Mouse (Mus musculus) heart, postnatal 4 days (tissue): ENCODE results near the gene Olfr871. TPM values are rescaled to one million over a fixed set of nuclear protein-coding genes. Genes with fewer than 3 reads are reported as not detected.
"Not testable (repeated sequence)": the region's sequence is repeated elsewhere in the genome, so short reads cannot be mapped to it uniquely, and the experiment has no call there.

Experiments
- DNase-seq: peaks from one replicate; pipeline ENCODE4 v3.0.0; 2021
- total RNA-seq, 2 experiments: library from RNA; stranded (reverse); gene quantifications; 2 replicates each; pipeline ENCODE4 v1.2.3; 2021

Olfr871 gene
- total RNA-seq, result not detected

DNA sequence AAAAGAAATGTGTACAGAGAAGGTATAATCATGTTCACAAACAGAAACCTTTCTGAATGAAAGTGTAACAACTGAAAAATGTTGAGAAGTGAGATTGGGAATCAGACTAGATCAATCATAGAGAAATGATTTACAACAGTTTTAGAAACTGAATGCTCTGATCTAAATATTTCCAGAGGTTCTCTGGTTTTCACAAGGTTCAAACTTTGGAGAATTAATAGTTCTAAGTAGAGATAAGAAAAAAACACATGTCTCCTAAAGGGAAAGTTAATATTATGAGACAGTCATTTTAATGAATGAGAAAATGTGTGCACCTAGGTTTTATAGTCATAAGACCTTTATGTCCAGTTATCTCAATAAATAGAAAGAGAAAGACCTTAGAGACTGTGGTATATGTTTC is at the start of gene Olfr871:
Gene Olfr871, plus strand, starts transcription at position 301 of the 400 bp plus-strand sequence.
- no peak for DNase-seq

- DNase-seq, result no peak
Observed at GRCm38 (mm10) chr9:20173957-20174356, 38.0 kb upstream of the Olfr871 start, which contains the start of gene Olfr870. TSS of gene Olfr870 (minus strand) at chr9:20174057.

DNA sequence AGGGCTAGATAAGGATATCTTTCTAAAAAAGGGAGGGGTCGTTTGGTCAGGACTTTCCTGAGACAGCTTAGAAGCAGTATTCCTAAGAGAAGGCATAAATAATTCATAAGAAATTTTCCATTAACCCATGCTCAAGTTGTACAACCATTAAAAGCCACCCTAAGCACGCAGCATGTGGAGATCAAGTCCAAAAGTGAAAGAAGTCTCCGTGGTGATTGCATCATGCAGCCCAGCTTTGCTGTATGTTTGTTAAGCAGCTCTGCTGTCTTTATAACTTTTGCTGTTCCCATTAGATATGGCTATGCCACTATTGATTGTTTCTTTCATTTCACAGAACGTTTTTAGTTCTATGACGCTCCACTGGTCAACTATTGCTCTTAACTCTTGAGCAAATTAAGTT is 32.5 kb upstream of the Olfr871 start:
- no peak for DNase-seq

- no peak for DNase-seq
Observed at GRCm38 (mm10) chr9:20202131-20202530, 9.9 kb upstream of the Olfr871 start.

DNA sequence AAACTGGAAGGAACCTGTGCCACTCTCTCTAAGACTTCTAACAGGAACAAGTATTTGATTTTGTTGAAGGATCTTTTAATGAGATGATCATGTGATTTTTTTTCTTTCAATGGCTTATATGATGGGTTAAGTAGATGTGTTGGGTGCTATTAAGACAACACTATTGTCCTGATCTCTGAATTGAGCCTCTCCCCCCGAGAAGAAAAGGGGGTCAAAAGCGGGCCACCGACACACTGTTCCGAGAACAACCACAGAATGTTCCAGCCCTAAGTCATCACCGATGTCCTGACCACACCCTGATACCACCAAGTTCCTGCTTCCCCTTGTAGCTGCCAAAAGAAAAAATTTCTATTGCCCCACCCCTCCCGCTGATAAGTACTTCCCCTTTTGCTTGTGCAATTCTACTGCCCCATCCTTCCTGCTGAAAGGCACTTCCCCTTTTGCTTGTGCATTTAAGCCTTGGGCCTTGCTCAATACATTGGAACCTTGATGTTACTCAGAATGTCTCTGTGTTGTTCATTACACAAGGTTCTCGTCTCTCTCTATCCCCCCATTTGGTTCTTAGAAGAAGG is 8.5 kb upstream of the Olfr871 start:
- not testable (repeated sequence) for DNase-seq

- no peak for DNase-seq
Observed at GRCm38 (mm10) chr9:20210812-20211211, 1.2 kb upstream of the Olfr871 start.

DNA sequence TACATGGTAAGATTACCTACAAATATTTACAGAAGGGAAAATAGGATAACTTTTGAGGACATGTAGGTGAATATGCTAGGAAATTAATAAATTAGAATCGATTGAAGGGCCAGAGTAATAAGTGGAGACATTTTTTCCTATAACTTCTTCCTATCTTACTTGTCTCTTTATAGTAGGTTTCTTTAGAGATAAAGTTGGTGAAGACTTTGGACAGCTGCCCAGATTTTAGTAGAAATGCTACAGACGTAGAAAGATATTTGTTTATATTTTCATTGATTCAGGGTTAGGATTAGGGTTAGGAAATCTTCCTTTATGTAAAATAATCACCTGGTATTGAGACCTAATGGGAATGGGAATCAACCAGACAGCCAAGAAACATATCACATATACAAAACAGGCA is 530 bp upstream of the Olfr871 start:
- DNase-seq, result no peak

GRCm38 (mm10) chr9:20236819-20237218 is 24.8 kb downstream of the Olfr871 start, which contains the start of gene Olfr872:
TSS of gene Olfr872 (plus strand) at chr9:20237119.
- no peak for DNase-seq

DNA sequence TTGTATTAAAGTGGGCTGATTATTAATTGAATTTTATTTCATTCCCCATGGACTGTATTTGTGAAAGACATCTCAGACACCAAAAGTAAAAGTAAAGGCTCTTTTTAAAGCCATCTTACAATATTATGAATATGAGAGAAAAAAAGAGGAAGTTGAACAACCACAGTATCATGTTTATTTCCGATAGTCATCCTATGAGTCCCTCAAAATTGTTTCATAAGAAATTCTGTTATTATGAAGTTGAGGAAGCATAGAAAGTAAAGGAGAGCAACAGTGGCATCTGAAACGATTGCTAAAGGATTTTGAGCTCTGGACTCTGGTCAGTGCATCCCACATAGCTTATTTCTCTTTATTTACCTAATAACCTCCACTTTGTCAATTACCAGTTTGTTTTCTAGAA is 25.4 kb downstream of the Olfr871 start:
- DNase-seq, result no peak

Other genes with a start within 250 kb of the Olfr871 start
- not detected for gene Olfr866, start 184.2 kb upstream of the Olfr871 start, total RNA-seq
- gene Olfr867, start 154.6 kb upstream of the Olfr871 start, total RNA-seq, result not detected
- not detected for gene Olfr868, start 113.6 kb upstream of the Olfr871 start, total RNA-seq
- not detected for gene Olfr869, start 83.2 kb upstream of the Olfr871 start, total RNA-seq
- not detected for gene Olfr870, start 38.1 kb upstream of the Olfr871 start, total RNA-seq
- not detected for gene Olfr872, start 24.9 kb downstream of the Olfr871 start, total RNA-seq
- gene Olfr39, start 70.1 kb downstream of the Olfr871 start, total RNA-seq, result not detected
- not detected for gene Olfr873, start 86.3 kb downstream of the Olfr871 start, total RNA-seq
- under 1 TPM in 1 of 2 experiments, not detected in 1; 0.09 TPM for gene Olfr18, start 123.9 kb downstream of the Olfr871 start, total RNA-seq
- 10 to 100 TPM; 13.0 to 16.7 TPM for gene Zfp560, start 173.0 kb downstream of the Olfr871 start, total RNA-seq
- 10 to 100 TPM; 21.7 to 23.8 TPM for gene Zfp26, start 248.0 kb downstream of the Olfr871 start, total RNA-seq